Mouse (Mus musculus) midbrain, embryonic 15.5 days (tissue): ENCODE measurements at regions not wholly inside any gene's neighbourhood (a gene's known extent, or its start where the extent isn't known, plus 50 kb on each side); places are given as distances from the start of the nearest gene placed in this dataset.

Experiments
- ATAC-seq: fragments of 200-750 bp; cut with Nextera tagmentation; replicated peaks from 2 replicates; pipeline ENCODE4 v1.8.0; 2017; ENCODE audit warnings: moderate TSS enrichment
- H3K27ac ChIP-seq: fragments of 300-500 bp; sonication (generic); 2 replicates; pipeline ENCODE4 v1.5.1; 2015; ENCODE audit warnings: mild to moderate bottlenecking, inconsistent platforms
- H3K27me3 ChIP-seq: fragments of 300-500 bp; sonication (generic); replicated peaks from 2 replicates; pipeline ENCODE4 v1.6.1; 2015; ENCODE audit warnings: inconsistent platforms
- H3K36me3 ChIP-seq: fragments of 300-500 bp; sonication (generic); replicated peaks from 2 replicates; pipeline ENCODE4 v1.6.1; 2015; ENCODE audit warnings: inconsistent platforms
- H3K4me1 ChIP-seq: fragments of 300-500 bp; sonication (generic); 2 replicates; pipeline ENCODE4 v1.6.1; 2015; ENCODE audit warnings: inconsistent platforms
- H3K4me2 ChIP-seq: fragments of 300-500 bp; sonication (generic); 2 replicates; pipeline ENCODE4 v1.6.1; 2015; ENCODE audit warnings: inconsistent platforms, mild to moderate bottlenecking, moderate library complexity
- H3K4me3 ChIP-seq: fragments of 300-500 bp; sonication (generic); 2 replicates; pipeline ENCODE4 v1.5.1; 2015; ENCODE audit warnings: mild to moderate bottlenecking, inconsistent platforms
- H3K9ac ChIP-seq: fragments of 300-500 bp; sonication (generic); 2 replicates; pipeline ENCODE4 v1.6.1; 2015; ENCODE audit warnings: mild to moderate bottlenecking, inconsistent platforms
- H3K9me3 ChIP-seq: fragments of 300-500 bp; sonication (generic); 2 replicates; pipeline ENCODE4 v1.6.1; 2016; ENCODE audit warnings: inconsistent platforms
- WGBS: fragments of 180-500 bp; shearing (Covaris S2); methylation state at CpG from one replicate; pipeline ENCODE4 v1.1.7; 2015; ENCODE audit warnings: mixed read lengths; 5-methylcytosine and 5-hydroxymethylcytosine counted together

DNA sequence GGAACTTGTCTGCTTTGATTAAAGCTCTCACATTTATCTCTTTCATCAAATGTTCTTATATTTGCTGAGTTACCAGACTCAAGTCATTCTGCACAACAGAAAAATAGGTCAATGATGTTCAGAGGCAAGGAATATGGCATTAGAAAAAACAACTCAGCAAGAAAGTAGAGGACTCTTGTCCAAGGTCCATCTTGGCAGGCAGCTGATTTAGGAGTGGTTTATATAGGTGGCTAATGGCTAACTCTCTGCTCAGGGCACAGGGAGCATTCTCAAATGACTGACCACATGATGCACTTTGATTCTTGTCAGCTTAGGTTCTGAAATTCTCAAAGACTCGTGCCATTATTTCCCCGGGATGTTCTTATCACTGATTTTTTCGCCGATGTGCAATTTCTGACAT, 216.7 kb upstream of the Mmadhc start:
- Histone ChIP-seq H3K4me2 (no peak overlapping the region), H3K27ac (no peak overlapping the region), H3K9ac (no peak overlapping the region), H3K36me3 (no peaks in the 10 kb centered on the region), H3K4me1 (peaks cover 2% of the 10 kb centered on the region; the same call in 1 of the 2 replicates), H3K9me3 (0 out of 2 replicates have a peak, but pooled peaks cover 3% of the 10 kb centered on the region), H3K27me3 (no peaks in the 10 kb centered on the region), H3K4me3 (no peak overlapping the region)
- 93% methylated on average over 4 of the region's 4 CpGs for WGBS
- no peak for ATAC-seq

DNA sequence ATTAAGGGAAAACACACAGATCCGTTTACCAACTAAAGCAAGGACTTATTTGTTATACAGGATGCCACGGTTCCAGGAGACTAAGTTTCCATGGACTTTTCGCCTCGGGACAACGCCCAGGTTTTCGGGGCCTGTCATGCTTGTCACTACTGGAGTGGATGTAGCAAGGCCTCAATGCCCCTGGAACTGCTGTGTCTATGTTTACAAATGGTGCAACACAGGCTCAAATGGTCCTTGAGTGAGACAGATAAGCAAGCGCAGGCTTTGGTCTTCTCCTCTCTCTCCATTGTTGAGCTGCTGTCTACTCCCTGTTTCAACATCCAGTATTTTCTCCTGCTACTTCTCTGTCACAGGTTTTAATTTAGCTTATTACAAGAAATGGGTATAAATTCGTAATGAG, 202.1 kb upstream of the Mmadhc start:
- no peaks in the 10 kb centered on the region for H3K27me3 ChIP-seq
- no peaks in the 10 kb centered on the region for H3K4me1 ChIP-seq
- ATAC-seq = no peak
- no peak overlapping the region for H3K4me2 ChIP-seq
- H3K9me3 ChIP-seq = no peaks in the 10 kb centered on the region
- H3K36me3 ChIP-seq = no peaks in the 10 kb centered on the region
- no peak overlapping the region for H3K4me3 ChIP-seq
- 91% methylated on average over 8 of the region's 8 CpGs for WGBS
- no peak overlapping the region for H3K9ac ChIP-seq
- H3K27ac ChIP-seq = no peak overlapping the region

DNA sequence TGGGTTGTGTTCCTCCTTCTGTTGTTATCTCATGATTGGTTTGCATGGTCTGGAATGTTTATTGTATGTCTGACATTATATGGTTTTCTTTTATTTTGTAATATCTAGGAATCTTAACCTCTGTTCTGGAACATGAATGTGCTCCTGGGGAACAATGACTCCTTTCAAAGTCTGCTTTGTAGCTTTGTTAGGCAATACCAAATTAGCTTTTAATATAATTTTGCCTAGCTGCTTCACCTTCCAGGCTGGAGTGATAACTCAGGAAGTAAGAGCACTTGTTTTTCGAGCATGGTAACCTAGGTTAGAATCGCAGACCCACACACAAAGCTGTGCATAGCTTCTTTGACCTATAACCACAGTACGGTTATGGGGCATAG, 199.4 kb upstream of the Mmadhc start:
- WGBS = 94% methylated on average over 3 of the region's 3 CpGs
- Histone ChIP-seq H3K9ac (no peak overlapping the region), H3K4me2 (no peak overlapping the region), H3K36me3 (no peaks in the 10 kb centered on the region), H3K4me3 (no peak overlapping the region), H3K27me3 (no peaks in the 10 kb centered on the region), H3K9me3 (no peaks in the 10 kb centered on the region), H3K27ac (no peak overlapping the region), H3K4me1 (no peaks in the 10 kb centered on the region)
- ATAC-seq = no peak

DNA sequence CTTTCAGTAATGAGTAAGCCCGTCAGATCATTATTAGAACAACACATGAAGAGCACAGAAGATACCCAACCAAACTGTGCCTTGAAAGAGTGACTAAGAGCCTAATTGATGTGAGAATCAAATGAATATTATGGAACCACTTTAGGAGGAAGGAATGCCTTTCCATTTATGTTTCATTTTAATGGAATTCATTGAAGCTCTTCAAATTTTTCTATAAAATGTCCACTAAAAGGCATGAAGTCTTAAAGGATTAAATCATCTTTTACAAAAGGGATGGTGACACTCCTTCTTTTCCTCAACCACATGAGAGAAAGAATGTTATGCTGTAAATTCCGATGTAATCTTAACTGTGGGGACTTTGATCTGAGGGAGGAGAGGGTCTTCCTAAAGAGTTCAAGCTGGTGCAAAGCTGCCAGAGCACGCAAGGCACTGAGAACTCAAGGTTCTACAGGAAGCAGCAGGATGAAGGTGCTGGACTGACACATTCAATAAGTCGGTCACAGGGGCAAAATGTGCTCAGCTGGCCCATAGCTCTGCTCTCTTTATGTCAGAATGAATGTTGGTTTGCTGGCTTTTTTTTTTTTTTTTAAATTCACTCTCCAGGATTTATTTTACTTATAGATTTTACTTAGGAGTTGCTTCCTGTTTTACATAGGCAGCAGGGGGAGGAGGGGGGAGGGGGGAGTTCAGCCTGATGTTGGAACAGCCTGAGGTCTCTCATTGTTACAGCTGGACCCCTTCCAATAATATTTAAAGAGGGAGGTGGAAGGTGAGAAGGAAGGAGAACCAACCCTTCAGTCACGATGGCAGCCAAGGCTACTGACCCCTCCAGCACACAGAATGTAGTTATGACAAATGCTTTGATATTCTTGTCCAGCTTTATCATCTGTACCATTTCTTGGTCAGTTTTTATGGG, 198.8 kb upstream of the Mmadhc start:
- Histone ChIP-seq H3K4me1 (no peaks in the 10 kb centered on the region), H3K36me3 (no peaks in the 10 kb centered on the region), H3K27me3 (no peaks in the 10 kb centered on the region), H3K27ac (no peak overlapping the region), H3K4me3 (no peak overlapping the region), H3K9ac (no peak overlapping the region), H3K4me2 (no peak overlapping the region), H3K9me3 (no peaks in the 10 kb centered on the region)
- ATAC-seq = no peak
- 62% methylated on average over 5 of the region's 5 CpGs for WGBS

DNA sequence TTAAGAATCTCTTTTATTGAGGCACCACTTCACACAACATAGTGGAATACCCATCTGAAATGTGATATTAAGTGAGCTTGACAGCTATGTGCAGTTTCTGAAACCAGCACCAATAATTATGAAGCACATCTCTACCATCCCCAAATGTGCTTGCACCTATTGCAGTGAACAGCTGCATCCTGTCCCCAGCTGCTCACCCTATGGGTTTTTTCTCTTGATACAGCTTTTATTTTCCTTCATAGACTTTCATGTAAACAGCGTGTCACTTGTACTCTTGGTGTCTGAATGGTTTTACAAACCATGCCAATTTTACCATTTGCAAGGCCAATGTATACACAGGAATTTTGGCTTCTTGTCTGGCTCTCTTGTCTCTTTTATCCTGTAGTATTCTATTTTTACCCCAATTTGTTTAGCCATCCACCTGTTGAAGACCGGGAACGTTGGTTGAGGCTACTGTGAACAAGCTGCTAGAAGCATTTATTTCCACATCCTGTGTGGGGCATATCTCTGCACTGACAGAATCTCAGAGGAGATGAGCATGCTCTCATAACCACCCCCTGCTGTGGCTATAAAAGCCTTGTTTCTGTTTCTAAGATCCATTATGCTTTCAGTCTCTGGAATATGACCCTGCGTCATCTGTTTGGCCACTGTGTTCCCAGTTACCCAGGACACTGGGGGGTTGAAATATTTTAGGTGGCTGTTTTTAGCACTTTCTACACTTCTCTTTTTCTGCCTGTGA, 197.2 kb upstream of the Mmadhc start:
- Histone ChIP-seq H3K4me1 (no peaks in the 10 kb centered on the region), H3K4me2 (no peak overlapping the region), H3K27ac (no peak overlapping the region), H3K9me3 (no peaks in the 10 kb centered on the region), H3K9ac (no peak overlapping the region), H3K4me3 (no peak overlapping the region), H3K36me3 (no peaks in the 10 kb centered on the region), H3K27me3 (no peaks in the 10 kb centered on the region)
- no peak for ATAC-seq
- WGBS = 85% methylated on average over 4 of the region's 4 CpGs

DNA sequence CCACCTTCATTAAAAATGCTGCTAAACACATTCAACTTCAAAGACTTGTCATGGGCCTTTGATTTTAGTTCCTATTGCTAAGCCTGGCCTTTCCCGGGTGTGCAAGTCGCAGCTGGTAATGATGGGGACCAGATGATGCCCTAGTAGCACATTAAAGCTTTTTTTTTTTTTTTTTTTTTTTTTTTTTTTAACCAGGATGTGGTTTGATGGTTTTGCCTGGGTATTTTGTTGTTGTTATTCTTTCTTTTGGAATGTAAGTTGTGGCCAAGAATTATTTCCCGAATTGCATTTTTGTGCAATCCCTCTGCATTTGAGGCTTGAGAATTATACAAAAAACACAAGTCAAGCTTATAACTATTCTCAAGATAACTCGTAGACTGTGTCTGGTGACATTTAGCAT, 167.2 kb upstream of the Mmadhc start:
- no peaks in the 10 kb centered on the region for H3K27me3 ChIP-seq

DNA sequence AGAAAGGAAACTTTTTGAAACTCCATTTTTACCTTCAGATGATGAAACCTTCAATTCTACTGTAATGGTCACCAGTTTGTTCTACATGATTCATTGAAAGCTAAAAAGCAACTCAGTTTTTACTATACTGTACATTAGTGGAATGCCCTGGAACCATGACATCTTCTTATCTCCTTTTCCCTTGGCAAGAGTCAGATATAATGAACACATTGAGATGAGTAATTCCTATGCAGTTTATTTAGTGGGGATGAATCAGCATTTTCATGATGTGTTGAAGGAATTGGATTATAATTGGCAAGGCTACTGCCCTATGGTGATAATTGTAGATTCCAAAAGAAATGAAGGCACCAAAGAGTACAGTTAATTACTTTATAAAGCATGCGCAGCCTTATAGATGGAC, 165.8 kb upstream of the Mmadhc start:
- WGBS = 96% methylated on average over 1 of the region's 1 CpGs
- Histone ChIP-seq H3K9me3 (0 out of 2 replicates have a peak, but pooled peaks cover 3% of the 10 kb centered on the region), H3K27ac (no peak overlapping the region), H3K36me3 (no peaks in the 10 kb centered on the region), H3K4me1 (no peaks in the 10 kb centered on the region), H3K27me3 (no peaks in the 10 kb centered on the region), H3K9ac (no peak overlapping the region), H3K4me2 (no peak overlapping the region), H3K4me3 (no peak overlapping the region)
- ATAC-seq = no peak

More for the DNA sequence above, 167.2 kb upstream of the Mmadhc start:
- ATAC-seq = no peak
- Histone ChIP-seq H3K9me3 (0 out of 2 replicates have a peak, but pooled peaks cover under 1% of the 10 kb centered on the region), H3K4me3 (no peak overlapping the region), H3K4me2 (no peak overlapping the region), H3K27ac (no peak overlapping the region), H3K9ac (no peak overlapping the region), H3K36me3 (no peaks in the 10 kb centered on the region), H3K4me1 (no peaks in the 10 kb centered on the region)
- WGBS = 67% methylated on average over 4 of the region's 4 CpGs

DNA sequence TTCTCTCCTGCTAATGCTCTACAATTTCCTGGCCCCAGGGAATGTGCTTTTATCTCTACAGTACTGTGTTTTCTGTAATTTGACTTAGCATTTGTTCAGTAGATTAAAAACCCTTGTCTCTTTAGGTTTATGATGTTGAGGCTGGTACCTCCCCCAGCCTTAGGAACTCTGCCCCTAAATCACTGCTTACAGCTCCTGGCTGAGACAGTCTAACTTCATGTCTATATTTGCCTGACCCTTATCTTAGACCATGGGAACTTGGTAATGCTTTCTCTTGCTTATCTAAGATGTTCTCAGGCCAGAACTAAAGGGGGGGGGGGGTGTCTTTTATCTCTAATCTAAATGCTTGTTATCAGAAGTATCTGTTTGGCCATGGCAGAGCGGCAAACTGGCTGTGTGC, 160.1 kb upstream of the Mmadhc start:
- 87% methylated on average over 1 of the region's 1 CpGs for WGBS
- H3K4me2 ChIP-seq = no peak overlapping the region

DNA sequence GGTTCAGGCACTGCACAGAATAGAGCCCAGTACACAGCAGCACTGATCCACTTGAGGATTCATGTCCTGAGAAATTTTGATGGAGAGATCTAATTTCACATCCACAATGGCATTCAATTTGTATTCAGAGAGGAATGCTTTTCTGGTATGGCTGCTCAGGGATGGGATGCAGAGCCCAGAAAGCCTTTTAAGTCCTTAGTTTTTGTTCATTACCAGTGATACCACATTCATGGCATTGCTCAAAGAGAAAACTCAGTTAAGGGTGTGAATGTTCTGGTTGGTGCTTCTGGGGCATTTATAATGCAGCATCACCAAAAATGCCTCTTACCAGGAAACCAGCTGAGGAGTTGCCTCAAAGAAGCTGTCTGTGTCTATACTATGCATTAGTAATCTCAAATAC, 151.5 kb upstream of the Mmadhc start:
- Histone ChIP-seq H3K4me2 (no peak overlapping the region), H3K4me3 (no peak overlapping the region), H3K4me1 (no peaks in the 10 kb centered on the region; the same call in 1 of the 2 replicates), H3K9me3 (no peaks in the 10 kb centered on the region), H3K36me3 (no peaks in the 10 kb centered on the region), H3K27me3 (no peaks in the 10 kb centered on the region), H3K27ac (no peak overlapping the region), H3K9ac (no peak overlapping the region)
- ATAC-seq = no peak

More for the DNA sequence above, 160.1 kb upstream of the Mmadhc start:
- H3K36me3 ChIP-seq = no peaks in the 10 kb centered on the region
- H3K9ac ChIP-seq = no peak overlapping the region
- H3K9me3 ChIP-seq = 0 out of 2 replicates have a peak, but pooled peaks cover 3% of the 10 kb centered on the region
- ATAC-seq = no peak
- H3K27me3 ChIP-seq = no peaks in the 10 kb centered on the region
- no peak overlapping the region for H3K4me3 ChIP-seq
- no peak overlapping the region for H3K27ac ChIP-seq
- H3K4me1 ChIP-seq = no peaks in the 10 kb centered on the region

DNA sequence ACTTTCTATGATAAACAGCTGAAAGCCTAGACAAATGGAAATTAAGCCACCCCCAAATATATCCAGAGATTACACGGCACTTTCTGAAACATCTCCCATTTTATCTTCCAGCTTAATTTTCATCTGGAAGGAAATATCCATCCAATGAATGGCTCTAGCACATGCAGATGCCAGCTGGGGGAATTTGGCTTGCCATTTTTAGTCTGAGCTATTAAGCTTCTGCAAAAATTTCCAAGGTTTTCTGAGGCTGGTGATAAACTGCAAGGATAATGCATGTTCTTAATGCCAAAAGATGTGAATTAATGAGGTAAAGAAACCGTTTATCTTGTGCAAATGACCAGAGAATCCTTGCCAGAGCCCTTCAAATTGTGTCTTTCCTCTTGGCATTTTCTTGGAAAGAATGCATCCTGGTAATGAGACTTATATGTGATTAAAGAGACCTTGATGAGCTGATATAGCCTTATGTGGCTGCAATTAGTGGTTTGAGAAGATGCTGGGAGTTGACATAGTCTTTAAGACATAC, 149.4 kb upstream of the Mmadhc start:
- Histone ChIP-seq H3K4me1 (no peaks in the 10 kb centered on the region; the same call in 1 of the 2 replicates), H3K9me3 (no peaks in the 10 kb centered on the region), H3K27ac (no peak overlapping the region), H3K27me3 (no peaks in the 10 kb centered on the region), H3K4me2 (no peak overlapping the region), H3K9ac (no peak overlapping the region), H3K4me3 (no peak overlapping the region), H3K36me3 (no peaks in the 10 kb centered on the region)
- 63% methylated on average over 2 of the region's 2 CpGs for WGBS
- ATAC-seq = no peak

DNA sequence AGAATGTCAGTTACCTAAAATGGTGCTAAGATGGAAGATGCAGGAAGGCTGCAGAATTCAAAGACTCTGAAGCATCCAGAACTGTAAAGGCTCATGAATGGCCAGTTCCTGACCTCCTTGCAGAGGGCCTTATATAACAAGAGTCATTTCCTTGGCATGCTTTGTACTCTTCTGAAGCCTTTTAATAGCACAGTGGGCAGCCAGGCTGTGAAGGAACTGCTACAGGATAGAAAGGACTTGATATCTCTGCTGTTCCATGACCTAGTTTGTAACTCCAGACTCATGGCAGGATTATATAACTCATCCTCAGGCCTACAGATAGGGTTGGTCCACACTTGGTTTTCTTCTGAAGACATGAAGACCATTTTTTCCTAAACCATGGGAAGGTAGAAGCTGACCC, 143.7 kb upstream of the Mmadhc start:
- no peaks in the 10 kb centered on the region for H3K36me3 ChIP-seq
- ATAC-seq = no peak
- no peak overlapping the region for H3K27ac ChIP-seq
- H3K27me3 ChIP-seq = no peaks in the 10 kb centered on the region
- H3K9ac ChIP-seq = no peak overlapping the region
- no peak overlapping the region for H3K4me3 ChIP-seq
- H3K9me3 ChIP-seq = no peaks in the 10 kb centered on the region
- H3K4me2 ChIP-seq = no peak overlapping the region
- H3K4me1 ChIP-seq = no peaks in the 10 kb centered on the region; the same call in 1 of the 2 replicates

DNA sequence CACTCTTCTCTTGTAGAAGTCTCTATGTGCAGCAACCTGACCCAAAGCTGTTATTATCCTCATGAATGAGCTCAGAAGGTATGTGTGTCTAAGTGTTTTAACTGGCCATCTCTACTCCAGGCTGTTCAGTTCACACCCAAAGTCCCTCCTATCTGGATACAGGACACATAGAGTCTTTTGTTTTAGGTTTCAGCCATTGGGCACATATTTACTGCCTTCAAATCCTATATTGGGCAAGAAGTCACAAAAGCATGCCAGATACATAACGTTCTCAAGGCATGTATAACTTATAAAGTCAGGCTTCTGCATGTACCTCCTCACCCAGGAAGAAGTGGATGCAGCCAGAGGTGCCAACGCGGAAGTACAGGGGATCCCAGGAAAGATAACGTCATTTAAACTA, 136.6 kb upstream of the Mmadhc start:
- H3K4me3 ChIP-seq = no peak overlapping the region
- no peaks in the 10 kb centered on the region for H3K36me3 ChIP-seq
- no peaks in the 10 kb centered on the region for H3K27me3 ChIP-seq
- H3K9me3 ChIP-seq = no peaks in the 10 kb centered on the region
- ATAC-seq = no peak
- H3K4me1 ChIP-seq = no peaks in the 10 kb centered on the region
- 89% methylated on average over 4 of the region's 4 CpGs for WGBS
- no peak overlapping the region for H3K27ac ChIP-seq
- H3K4me2 ChIP-seq = no peak overlapping the region
- H3K9ac ChIP-seq = no peak overlapping the region
